Mouse (Mus musculus): ENCODE measurements around the gene Mrps18c. TPM values are rescaled to one million over a fixed set of nuclear protein-coding genes. Genes with fewer than 3 reads are reported as not detected.

Gene Mrps18c
- polyA plus RNA-seq, 1 experiment = 16.5 TPM

DNA sequence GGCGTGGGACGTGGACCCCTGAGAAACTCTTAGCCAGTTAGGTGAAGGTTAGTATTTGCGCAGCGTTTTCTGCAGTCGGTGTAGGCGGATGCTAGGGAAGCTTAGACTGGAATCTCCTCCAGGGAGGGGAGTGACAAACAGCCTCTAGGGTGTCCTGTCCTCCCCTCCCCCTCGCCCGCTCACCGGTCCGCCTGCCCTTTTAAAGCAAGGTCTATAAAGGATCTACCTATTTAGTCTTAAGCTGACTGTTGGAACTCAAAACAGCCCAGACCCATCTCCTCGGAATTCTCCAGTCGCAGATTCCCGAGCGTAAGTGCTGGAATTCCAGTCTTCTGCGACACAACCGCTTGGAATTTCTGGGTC lies 47.0 kb downstream of the Mrps18c start, which contains the start of gene Gpat3:
Gene Gpat3 (plus strand): TSS at position 229 of the 363 bp plus-strand sequence.
- TF ChIP-seq CTCF (IDR thresholded peaks at IDR 0.05; ENCODE audit: insufficient read depth, low read length) (no peak), POLR2A (IDR thresholded peaks at IDR 0.05; ENCODE audit: borderline replicate concordance, extremely low read depth, low read depth, low read length) (no peak)
- 1% methylated on average over 16 of the region's 16 CpGs for WGBS
- Histone ChIP-seq H3K4me1 (ENCODE audit: control insufficient read depth, insufficient read depth, low read length) (no peaks in the 10 kb centered on the region; the same call in 1 of the 2 replicates), H3K4me3 (replicated peaks; ENCODE audit: extremely low read depth, low read depth, low read length) (peak within 1 kb of the TSS; percentile 87)
- DNase-seq = no peak

DNA sequence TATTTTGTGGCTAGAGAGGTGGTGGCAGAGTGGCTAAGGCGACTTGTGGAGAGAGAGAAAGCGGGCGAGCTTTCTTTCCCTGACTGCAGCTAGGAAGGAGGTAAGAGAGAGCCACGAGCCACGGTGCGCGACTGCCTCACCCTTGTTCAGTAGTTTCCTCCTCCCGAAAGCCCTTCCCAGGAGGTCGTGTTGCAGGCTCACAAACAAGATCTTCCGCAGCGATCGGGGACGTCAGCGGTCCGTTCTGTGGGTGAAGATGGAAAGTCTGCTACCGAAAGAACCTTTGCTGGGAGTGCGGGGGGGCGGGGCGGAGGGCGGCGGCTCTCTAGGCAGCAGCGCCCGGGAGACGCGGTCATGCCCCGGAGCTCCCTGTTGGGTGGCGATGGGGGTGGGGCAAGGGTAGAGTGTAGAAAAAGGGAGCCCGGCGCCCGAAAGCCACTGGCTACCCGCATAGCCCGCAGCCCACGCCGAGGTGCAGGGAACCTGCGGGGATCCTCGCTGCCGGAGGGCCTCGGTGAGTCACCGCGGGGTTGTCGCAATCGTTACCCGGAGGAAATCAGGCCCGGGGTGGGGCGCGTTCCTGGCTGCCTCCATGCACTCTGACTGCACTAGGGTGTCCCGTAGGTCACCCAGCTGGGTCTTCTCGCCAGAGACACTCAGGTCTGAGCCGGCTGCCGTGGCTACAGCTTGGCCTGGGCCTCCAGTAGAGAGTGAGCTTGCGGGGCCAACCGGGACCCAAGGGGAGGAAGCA lies 47.6 kb downstream of the Mrps18c start:
- peak; percentile 81 for DNase-seq
- H3K4me3 ChIP-seq (replicated peaks; ENCODE audit: extremely low read depth, low read depth, low read length) = peak overlapping the region; percentile 87
- under 1% methylated on average over 52 of the region's 52 CpGs for WGBS
- H3K4me1 ChIP-seq (ENCODE audit: control insufficient read depth, insufficient read depth, low read length) = no peaks in the 10 kb centered on the region; the same call in 1 of the 2 replicates
- TF ChIP-seq CTCF (IDR thresholded peaks at IDR 0.05; ENCODE audit: insufficient read depth, low read length) (no peak), POLR2A (IDR thresholded peaks at IDR 0.05; ENCODE audit: borderline replicate concordance, extremely low read depth, low read depth, low read length) (peak; percentile 25; the same call in 1 of the 2 replicates)

- H3K4me3 ChIP-seq (replicated peaks; ENCODE audit: extremely low read depth, low read depth, low read length) = peak overlapping the region; percentile 87
- H3K4me1 ChIP-seq (ENCODE audit: control insufficient read depth, insufficient read depth, low read length) = no peaks in the 10 kb centered on the region; the same call in 1 of the 2 replicates
- no peak for DNase-seq
- WGBS = 2% methylated on average over 22 of the region's 22 CpGs
- TF ChIP-seq POLR2A (IDR thresholded peaks at IDR 0.05; ENCODE audit: borderline replicate concordance, extremely low read depth, low read depth, low read length) (no peak), CTCF (IDR thresholded peaks at IDR 0.05; ENCODE audit: insufficient read depth, low read length) (no peak)
Measured at GRCm38 (mm10) chr5:100846599-100846920, 48.1 kb downstream of the Mrps18c start.

GRCm38 (mm10) chr5:100847143-100847542 lies 48.7 kb downstream of the Mrps18c start:
- no peak for DNase-seq
- 18% methylated on average over 2 of the region's 2 CpGs for WGBS
- no peak for TF ChIP-seq POLR2A (IDR thresholded peaks at IDR 0.05; ENCODE audit: borderline replicate concordance, extremely low read depth, low read depth, low read length)
- no peak for TF ChIP-seq CTCF (IDR thresholded peaks at IDR 0.05; ENCODE audit: insufficient read depth, low read length)
- Histone ChIP-seq H3K4me1 (ENCODE audit: control insufficient read depth, insufficient read depth, low read length) (no peaks in the 10 kb centered on the region; the same call in 1 of the 2 replicates), H3K4me3 (replicated peaks; ENCODE audit: extremely low read depth, low read depth, low read length) (no peak overlapping the region)

DNA sequence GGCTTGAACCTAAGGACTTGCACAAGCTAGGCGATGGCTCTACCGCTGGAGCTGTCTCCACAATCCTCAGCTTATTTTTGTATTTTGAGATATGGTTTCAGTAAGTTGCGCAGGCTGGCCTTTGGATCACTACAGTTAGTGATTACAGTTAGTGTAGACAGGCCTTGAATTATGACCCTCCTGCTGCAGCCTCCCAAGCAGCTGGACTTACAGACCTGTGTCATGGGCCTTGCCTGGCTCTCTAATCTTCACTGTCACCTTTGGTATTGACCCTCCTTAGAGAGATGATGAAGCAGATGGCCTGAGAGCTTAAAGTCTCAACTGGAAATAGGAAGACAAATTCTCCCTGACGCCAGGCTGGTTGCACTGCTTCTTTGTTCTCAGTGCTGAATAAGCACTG lies 55.5 kb downstream of the Mrps18c start:
- H3K4me3 ChIP-seq (replicated peaks; ENCODE audit: extremely low read depth, low read depth, low read length) = no peak overlapping the region
- 86% methylated on average over 4 of the region's 4 CpGs for WGBS
- no peak for DNase-seq
- TF ChIP-seq CTCF (IDR thresholded peaks at IDR 0.05; ENCODE audit: insufficient read depth, low read length) (no peak), POLR2A (IDR thresholded peaks at IDR 0.05; ENCODE audit: borderline replicate concordance, extremely low read depth, low read depth, low read length) (no peak)
- no peaks in the 10 kb centered on the region for H3K4me1 ChIP-seq (ENCODE audit: control insufficient read depth, insufficient read depth, low read length)

Other genes with a start within 250 kb of the Mrps18c start
- 49.8 and 87.4 TPM in 2 replicates for gene Plac8, start 226.4 kb upstream of the Mrps18c start, polyA plus RNA-seq (2012; rRNA removed)
- gene Coq2, start 123.5 kb upstream of the Mrps18c start, polyA plus RNA-seq (2012; rRNA removed) = 67.7 and 97.9 TPM in 2 replicates
- gene Hpse, start 78.9 kb upstream of the Mrps18c start, polyA plus RNA-seq (2012; rRNA removed) = 4.0 and 5.9 TPM in 2 replicates
- gene Helq, start within 50 bp of the Mrps18c start, polyA plus RNA-seq (2012; rRNA removed) = 2.9 and 5.9 TPM in 2 replicates
- gene Abraxas1, start 22.3 kb downstream of the Mrps18c start, polyA plus RNA-seq (2012; rRNA removed) = 1.7 and 3.1 TPM in 2 replicates
- 2.0 and 2.3 TPM in 2 replicates for gene Gpat3, start 47.1 kb downstream of the Mrps18c start, polyA plus RNA-seq (2012; rRNA removed)